Mouse (Mus musculus) heart, postnatal 4 days (tissue): ENCODE results near the gene Adamts18. TPM values are rescaled to one million over a fixed set of nuclear protein-coding genes. Genes with fewer than 3 reads are reported as not detected.

Experiments
- DNase-seq: peaks from one replicate; pipeline ENCODE4 v3.0.0; 2021
- total RNA-seq, 2 experiments: library from RNA; stranded (reverse); gene quantifications; 2 replicates each; pipeline ENCODE4 v1.2.3; 2021

Gene Adamts18
- total RNA-seq, 2 experiments from 2014 or later, result 0.12 to 0.20 TPM

- DNase-seq, result no peak
Observed at GRCm38 (mm10) chr8:113656154-113656553, 192.4 kb downstream of the Adamts18 start.

- DNase-seq, result no peak
Observed at GRCm38 (mm10) chr8:113653151-113653550, 195.4 kb downstream of the Adamts18 start.

DNA sequence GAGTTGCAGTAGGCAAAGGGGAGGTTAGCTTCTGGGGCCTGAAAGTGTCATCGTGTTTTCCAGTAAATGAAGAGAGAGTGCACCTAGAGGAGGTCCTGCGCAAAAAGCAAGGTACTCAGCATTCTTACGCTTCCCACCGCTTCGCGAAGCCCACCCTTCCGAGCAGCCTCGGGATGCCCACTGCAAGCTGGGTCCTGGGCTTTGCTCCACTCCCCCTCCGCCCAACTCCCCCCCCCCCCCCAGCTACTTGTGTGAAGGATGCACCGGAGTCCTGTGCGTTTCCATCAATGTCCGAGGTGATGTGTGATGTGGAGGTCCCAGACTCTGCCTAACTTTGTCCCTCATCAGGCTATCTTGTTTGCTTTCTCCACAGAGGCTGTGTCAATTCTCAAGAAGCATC lies 196.1 kb downstream of the Adamts18 start:
- no peak for DNase-seq

Other genes with a start within 250 kb of the Adamts18 start
- gene Mon1b, start 213.2 kb downstream of the Adamts18 start, total RNA-seq, result 1 to 10 TPM; 6.3 to 6.5 TPM
- gene Syce1l, start 205.5 kb downstream of the Adamts18 start, total RNA-seq, result not detected